Mouse (Mus musculus) brown adipose tissue, adult 24 weeks (tissue): ENCODE results near the gene Fsd1. TPM values are rescaled to one million over a fixed set of nuclear protein-coding genes. Genes with fewer than 3 reads are reported as not detected.

ENCODE experiments used
- H3K27ac ChIP-seq: fragments of 200-500 bp; replicated peaks from 2 replicates; pipeline ENCODE4 v1.5.1; 2012; ENCODE audit warnings: low read depth, mild to moderate bottlenecking, low read length
- H3K4me1 ChIP-seq: fragments of 200-500 bp; 2 replicates; pipeline ENCODE4 v1.6.1; 2012; ENCODE audit warnings: low read length, mixed read lengths; ENCODE audit not compliant: control insufficient read depth, insufficient read depth, insufficient read length
- H3K4me3 ChIP-seq: fragments of 200-500 bp; 2 replicates; pipeline ENCODE4 v1.5.1; 2012; ENCODE audit warnings: low read depth, mild to moderate bottlenecking, low read length, moderate library complexity; ENCODE audit not compliant: insufficient read depth
- polyA plus RNA-seq: library from polyadenylated mRNA; stranded (reverse); fragments of >200 nt; gene quantifications from 2 replicates; pipeline ENCODE4 v1.2.4, GENCODE M21; 2012; ENCODE audit not compliant: missing spikeins, insufficient read depth, insufficient read length

Fsd1 gene
- polyA plus RNA-seq, 1 experiment = 0.59 TPM

DNA sequence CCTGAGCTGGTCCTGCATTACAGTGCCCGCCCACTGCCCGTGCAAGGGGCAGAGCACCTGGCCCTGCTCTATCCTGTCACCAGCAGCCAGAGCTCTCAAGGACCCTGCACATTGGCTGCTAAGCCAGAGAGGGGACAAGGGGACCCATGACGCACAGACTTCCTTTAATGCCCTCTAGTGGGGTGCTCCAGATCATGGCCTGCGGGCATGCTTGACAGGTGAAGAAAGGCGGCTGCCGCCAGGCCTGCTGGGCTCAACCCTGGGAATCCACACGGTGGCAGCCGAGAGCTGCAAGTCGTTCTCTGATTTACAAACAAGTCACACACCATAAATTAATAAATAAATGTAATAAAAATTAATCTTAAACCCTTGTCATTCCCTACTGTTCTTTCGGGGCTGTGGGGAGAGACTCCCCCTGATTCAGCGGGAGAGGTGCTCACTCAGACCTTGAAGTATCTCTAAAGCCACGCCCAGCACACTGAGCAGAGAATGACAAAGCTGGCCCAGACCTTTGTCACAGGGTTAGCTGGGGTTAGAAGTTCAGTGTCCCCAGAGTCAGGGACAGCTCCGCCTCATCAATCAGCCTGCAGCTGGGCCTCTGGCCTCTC is 9.9 kb upstream of the Fsd1 start:
- no peaks in the 10 kb centered on the region for H3K4me1 ChIP-seq
- no peak overlapping the region for H3K4me3 ChIP-seq
- no peak overlapping the region for H3K27ac ChIP-seq

GRCm38 (mm10) chr17:55977301-55977700 is 9.0 kb upstream of the Fsd1 start:
- Histone ChIP-seq H3K4me1 (no peaks in the 10 kb centered on the region), H3K27ac (no peak overlapping the region), H3K4me3 (no peak overlapping the region)

GRCm38 (mm10) chr17:55990278-55990898 is 4.1 kb downstream of the Fsd1 start:
- Histone ChIP-seq H3K4me3 (no peak overlapping the region), H3K4me1 (no peaks in the 10 kb centered on the region), H3K27ac (no peak overlapping the region)

DNA sequence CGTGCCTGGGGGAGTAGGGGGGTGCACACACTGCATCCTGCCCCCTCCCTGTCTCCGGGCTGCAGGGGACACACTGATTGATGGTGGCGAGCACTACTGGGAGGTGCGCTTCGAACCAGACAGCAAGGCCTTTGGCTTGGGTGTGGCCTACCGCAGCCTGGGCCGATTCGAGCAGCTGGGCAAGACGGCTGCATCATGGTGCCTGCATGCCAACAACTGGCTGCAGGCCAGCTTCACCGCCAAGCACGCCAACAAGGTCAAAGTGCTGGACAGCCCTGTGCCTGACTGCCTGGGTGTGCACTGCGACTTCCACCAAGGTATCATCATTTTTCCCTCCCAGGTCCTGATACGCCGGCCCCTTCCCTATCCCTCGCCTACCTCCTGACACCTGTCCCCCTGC is 9.7 kb downstream of the Fsd1 start:
- Histone ChIP-seq H3K4me3 (no peak overlapping the region), H3K4me1 (no peaks in the 10 kb centered on the region; the same call in 1 of the 2 replicates), H3K27ac (no peak overlapping the region)

DNA sequence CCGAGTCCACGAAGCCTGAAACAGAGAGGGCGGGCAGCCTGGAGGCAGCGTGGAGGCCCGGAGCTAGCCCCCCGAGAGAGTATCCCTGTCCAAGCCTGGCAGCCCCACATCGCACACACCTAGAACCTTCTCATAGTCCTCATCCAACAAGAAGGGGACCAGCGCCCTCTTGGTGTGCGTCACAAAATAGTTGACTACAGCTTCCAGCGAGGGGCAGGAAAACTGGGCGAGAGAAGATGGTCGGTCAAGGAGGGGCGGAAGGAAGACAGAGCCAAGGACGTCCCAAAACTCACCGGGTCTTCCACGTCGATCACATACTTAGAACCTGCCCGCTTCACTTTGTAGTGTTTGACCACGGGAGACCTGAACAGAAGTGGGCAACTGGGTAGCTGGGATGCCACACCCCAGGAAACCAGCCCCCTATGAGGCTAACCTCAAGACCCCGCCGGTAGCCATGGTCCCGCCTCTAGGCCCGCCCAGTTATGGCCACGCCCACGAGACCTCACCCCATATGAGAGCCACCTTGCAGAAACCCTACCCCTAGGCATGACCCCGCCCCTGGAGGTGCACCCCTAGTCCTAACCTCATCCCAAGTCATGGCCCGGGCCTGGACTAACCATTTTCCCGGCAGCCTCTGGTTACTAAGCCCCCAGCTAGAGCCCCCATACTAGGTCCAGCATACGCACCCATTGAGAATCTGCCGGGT is 13.6 kb downstream of the Fsd1 start:
- no peak overlapping the region for H3K4me3 ChIP-seq
- no peaks in the 10 kb centered on the region; the same call in 1 of the 2 replicates for H3K4me1 ChIP-seq
- no peak overlapping the region for H3K27ac ChIP-seq

- no peaks in the 10 kb centered on the region for H3K4me1 ChIP-seq
- no peak overlapping the region for H3K4me3 ChIP-seq
- H3K27ac ChIP-seq = no peak overlapping the region
Observed at GRCm38 (mm10) chr17:56003000-56003399, 16.7 kb downstream of the Fsd1 start.

GRCm38 (mm10) chr17:56005415-56006061 is 19.2 kb downstream of the Fsd1 start, which contains the start of the genes Stap2 and Mpnd:
TSS of gene Stap2 (minus strand) at chr17:56005584.
TSS of gene Mpnd (plus strand) at chr17:56005711.
- Histone ChIP-seq H3K4me1 (0 out of 2 replicates have a peak, but pooled peaks cover 3% of the 10 kb centered on the region), H3K27ac (peak within 1 kb of the TSS; percentile 86), H3K4me3 (peak within 1 kb of the TSS; percentile 74)

DNA sequence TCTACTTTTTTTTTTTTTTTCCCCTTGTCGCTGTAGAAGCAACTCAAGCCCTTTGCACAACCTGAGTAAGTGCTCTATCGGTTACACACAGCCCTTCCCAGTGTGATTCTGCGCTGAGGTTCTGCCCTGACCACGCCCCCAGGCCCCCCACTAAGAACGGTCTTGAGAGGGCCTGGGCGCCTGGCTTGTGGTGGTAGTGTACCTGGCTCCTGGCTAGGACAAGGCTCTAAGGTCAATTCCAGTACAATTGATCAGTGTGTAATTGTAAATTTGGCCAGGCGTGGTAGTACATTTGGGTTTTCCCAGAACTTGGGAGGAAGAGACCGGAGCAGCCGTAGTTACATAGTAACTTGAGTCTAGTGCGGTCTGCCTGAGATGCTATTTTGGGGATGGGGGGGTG is 20.6 kb downstream of the Fsd1 start:
- no peak overlapping the region for H3K27ac ChIP-seq
- H3K4me1 ChIP-seq = 0 out of 2 replicates have a peak, but pooled peaks cover 3% of the 10 kb centered on the region
- no peak overlapping the region for H3K4me3 ChIP-seq

DNA sequence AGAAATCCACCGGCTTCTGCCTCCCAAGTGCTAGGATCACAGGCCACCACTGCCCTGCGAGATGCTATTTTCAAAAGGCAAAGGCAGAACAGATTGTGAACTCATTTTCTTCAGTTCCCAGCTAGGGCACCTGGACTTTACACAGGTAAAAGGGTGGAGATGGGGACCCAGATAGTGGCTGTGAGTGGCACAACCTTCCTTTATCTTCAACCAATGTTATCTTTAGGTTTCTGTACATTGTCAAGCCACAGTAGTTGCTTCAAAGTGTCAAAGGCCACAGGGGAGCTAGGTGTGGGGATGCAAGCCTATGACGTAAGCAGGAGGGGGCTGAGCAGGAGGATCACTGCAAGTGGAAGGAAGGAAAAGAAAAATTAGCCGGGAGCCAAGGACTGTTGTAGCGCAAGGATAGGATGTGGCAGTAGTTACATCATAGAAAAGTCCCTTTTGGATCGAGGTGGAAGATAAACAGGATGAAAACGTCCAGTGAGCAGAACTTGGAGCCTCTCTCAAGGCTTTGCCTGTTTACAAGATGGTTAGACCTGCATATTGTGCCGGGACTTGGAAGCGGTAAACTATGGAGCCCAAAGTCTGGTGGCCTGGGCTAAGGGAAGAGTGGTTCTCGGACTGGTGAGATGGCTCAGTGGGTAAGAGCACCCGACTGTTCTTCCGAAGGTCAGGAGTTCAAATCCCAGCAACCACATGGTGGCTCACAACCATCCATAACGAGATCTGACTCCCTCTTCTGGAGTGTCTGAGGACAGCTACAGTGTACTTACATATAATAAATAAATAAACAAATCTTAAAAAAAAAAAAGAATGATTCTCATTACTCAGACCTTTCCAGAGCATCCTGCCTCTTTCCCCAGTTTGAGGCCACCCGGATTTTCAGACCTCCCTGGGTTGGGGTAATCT is 21.4 kb downstream of the Fsd1 start:
- H3K4me1 ChIP-seq = 0 out of 2 replicates have a peak, but pooled peaks cover 3% of the 10 kb centered on the region
- peak overlapping the region; percentile 7 for H3K27ac ChIP-seq

DNA sequence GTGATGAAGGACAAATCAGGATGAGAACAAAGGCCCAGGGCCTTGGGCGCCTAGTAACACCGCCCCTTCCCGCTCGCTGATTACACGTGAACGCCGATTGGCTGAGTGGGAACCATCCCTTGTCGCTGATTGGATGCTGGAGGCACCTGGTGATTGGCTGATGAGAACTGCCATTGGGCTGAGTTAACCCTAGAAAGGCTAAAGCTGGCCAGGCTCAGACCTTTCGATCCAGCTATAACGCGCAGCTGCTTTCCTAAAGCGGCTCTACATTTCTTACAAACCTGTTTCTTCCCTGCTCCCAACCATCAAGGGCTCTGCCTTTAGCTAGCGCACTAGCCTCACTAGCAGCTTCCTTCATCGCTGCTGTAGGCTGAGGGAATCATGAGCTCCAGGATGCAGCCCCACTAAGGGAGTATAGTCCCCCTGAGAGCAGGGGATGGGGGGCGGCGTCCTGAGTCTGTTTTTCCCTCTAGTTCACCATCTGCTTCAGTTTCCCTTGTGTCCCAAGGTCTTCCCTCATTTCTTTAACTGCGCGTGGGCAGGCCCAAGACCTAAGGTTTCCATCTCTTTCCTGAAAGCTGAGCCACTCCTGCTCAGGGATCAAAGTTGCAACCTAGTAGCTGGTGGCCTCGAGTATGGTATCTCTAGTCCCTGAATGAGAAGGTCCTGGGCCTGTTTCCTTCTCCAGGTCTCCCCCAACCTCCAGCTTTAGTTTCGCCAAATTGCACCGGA is 22.2 kb downstream of the Fsd1 start:
- Histone ChIP-seq H3K27ac (peak overlapping the region; percentile 15), H3K4me3 (peak overlapping the region; percentile 83), H3K4me1 (0 out of 2 replicates have a peak, but pooled peaks cover 3% of the 10 kb centered on the region)

More for the DNA sequence above, 21.4 kb downstream of the Fsd1 start:
- 0 out of 2 replicates have a peak overlapping the region, but pooled peaks have one; percentile 6 for H3K4me3 ChIP-seq

DNA sequence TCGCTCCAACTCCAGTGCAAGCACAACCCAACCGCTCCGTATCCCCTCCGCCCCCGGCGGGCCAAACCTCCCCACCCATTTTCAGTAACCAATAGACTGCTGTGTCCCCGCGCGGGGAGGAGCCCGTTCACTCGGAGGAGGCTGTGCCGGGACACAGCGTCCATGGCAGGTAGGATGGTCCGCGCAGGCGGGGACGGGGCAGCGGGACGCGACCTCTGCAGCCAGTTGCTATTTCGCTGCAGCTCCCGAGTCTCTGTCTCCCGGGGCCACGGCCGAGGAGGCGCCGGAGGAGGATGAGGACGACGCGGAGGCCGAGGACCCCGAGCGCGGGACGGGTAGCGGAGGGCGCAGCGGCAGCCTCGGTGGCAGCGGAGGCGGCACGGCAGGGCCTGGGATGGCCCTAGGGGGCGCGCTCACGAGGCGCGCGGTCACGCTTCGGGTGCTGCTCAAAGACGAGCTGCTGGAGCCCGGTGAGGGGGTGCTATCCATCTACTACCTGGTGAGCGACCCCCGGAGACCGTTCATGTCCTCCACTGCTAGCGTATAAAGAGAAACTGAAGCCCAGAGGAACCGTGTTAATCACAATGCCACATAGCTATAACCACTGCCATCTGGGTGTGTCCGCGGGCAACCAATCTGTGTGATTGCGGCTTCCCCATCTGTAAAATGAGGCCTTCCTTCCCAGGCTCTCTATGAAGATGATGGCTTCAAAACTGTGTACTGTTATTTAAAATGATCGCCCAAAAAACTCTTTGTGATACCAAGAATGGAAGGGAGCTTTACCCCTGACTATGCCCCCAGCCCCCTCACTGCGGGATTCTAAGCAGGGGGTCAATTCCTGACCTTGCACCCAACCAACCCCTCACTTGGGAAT is 23.0 kb downstream of the Fsd1 start:
- no peak overlapping the region for H3K27ac ChIP-seq
- H3K4me1 ChIP-seq = 0 out of 2 replicates have a peak, but pooled peaks cover 3% of the 10 kb centered on the region
- H3K4me3 ChIP-seq = peak overlapping the region; percentile 83

- Histone ChIP-seq H3K4me1 (0 out of 2 replicates have a peak, but pooled peaks cover 3% of the 10 kb centered on the region), H3K4me3 (peak overlapping the region; percentile 83), H3K27ac (no peak overlapping the region)
Observed at GRCm38 (mm10) chr17:56009962-56010240, 23.6 kb downstream of the Fsd1 start.

DNA sequence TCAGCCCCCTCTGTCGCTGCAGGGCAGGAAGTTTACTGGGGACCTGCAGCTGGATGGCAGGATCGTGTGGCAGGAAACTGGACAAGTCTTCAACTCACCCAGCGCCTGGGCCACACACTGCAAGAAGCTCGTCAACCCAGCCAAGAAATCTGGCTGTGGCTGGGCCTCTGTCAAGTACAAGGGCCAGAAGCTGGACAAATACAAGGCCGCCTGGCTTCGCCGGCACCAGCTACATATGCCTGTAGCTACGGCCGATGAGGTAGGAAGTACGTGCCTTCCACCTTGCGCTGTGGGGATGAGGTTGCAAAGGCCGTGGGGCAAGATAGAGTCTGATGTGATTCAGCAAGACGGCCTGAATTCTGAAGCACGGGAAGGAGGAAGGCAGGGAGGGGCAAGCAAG is 23.9 kb downstream of the Fsd1 start:
- peak overlapping the region; percentile 83; the same call in 1 of the 2 replicates for H3K4me3 ChIP-seq
- H3K4me1 ChIP-seq = 0 out of 2 replicates have a peak, but pooled peaks cover 3% of the 10 kb centered on the region
- H3K27ac ChIP-seq = no peak overlapping the region
